Mouse (Mus musculus): ENCODE results near the gene Kcns3.
"Not testable (repeated sequence)": the region's sequence is repeated elsewhere in the genome, so short reads cannot be mapped to it uniquely, and the experiment has no call there.

Kcns3 gene

GRCm38 (mm10) chr12:11088626-11089372 lies 62.1 kb downstream of the Kcns3 start:
- no peak for ATAC-seq (ENCODE audit: insufficient number of reproducible peaks, low FRiP score, low TSS enrichment)

DNA sequence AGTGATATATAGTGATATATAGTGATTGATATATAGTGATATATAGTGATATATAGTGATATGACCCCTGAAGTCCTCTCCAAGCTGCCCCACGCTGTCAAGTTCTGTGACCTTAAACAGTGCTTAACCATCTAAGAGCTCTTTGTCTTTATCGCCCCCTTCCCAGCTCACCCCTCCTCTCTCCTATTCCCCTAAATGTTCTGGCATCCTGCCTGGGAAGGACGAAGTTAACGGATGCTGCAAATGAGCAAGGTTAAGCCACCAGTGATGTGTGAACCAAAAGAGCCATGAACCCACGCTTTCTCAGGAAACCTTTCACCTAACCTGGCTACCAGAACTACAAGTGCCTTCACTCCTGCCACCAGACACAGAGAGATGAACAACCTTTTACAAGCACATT lies 64.0 kb downstream of the Kcns3 start:
- no peak for ATAC-seq (ENCODE audit: insufficient number of reproducible peaks, low FRiP score, low TSS enrichment)

GRCm38 (mm10) chr12:11071079-11071478 lies 79.8 kb downstream of the Kcns3 start:
- no peak for ATAC-seq (ENCODE audit: insufficient number of reproducible peaks, low FRiP score, low TSS enrichment)

GRCm38 (mm10) chr12:11066865-11067264 lies 84.0 kb downstream of the Kcns3 start:
- ATAC-seq (ENCODE audit: insufficient number of reproducible peaks, low FRiP score, low TSS enrichment), result no peak

DNA sequence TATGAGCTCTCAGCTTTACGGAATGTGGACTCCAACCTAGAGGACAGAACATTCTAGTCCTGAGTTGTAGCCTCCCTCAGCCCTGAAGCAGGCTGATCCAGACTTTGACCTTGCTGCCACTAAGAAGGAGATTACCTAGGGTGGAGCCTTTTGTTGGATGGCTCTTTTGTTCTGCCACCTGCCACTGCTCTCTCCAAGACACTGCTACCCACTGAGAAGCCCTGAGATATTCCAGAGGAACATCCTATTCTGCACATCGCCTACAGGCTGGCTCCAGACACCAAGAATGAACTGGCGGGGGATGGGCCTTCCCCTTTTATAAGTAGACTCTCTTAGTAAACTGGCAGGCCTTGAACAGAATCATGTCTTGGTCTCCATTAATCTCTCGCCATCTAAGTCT lies 98.2 kb downstream of the Kcns3 start:
- not testable (repeated sequence) for ATAC-seq (ENCODE audit: insufficient number of reproducible peaks, low FRiP score, low TSS enrichment)

DNA sequence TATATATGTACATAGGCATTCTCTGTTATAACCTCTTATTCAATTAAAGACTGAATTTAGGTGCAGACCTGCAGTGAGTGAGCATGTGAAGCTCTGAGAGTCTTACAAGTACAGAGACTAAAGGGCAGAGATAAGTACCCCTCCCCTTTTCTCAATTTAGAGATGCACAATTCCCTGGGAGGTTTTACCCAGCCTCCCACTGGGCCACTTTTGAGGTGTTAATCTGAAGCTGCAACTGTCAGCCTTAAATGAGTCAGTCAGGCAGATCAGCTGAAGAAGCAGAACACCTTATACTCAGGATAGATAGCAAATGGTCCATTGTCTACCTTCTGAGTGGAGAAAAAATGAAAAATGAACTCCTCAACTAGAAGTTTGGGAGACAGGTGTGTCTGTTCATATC lies 109.0 kb downstream of the Kcns3 start:
- ATAC-seq (ENCODE audit: insufficient number of reproducible peaks, low FRiP score, low TSS enrichment), result no peak

Data from cerebellum, adult (tissue).